Mouse (Mus musculus) ovary, postnatal 36 days (tissue): ENCODE data around the gene Cope.

ENCODE experiments used
- DNase-seq: peaks from one replicate; pipeline ENCODE4 v3.0.0; 2022; ENCODE audit warnings: low spot score, mixed read lengths

Cope gene

DNA sequence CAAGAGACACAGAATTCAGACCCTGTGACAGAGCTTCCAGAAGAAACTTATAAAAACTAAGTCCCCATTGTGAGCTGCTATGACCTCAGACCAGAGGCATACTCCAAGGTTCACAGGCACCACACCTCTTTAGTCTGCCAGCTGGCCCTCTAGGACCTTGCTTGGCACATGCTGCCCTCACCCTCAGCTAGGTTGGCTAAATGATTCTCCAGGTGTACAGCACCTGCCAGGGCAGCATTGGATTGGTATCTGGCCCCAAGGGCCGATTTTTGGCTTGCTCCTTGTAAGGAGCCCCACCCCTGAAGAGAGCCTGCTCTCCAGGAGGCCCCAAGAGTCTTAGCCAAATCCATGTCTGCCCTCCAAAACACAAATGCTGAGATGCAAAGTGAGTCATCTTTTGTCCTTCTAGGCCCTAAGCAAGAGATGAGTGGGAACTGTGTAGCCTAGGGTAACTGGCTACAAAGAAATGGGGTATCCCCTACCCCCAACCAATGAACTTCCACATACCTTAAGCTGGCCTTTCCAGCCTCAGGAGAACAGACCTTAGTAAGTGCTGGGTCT, 45.6 kb downstream of the Cope start:
- DNase-seq: no peak

DNA sequence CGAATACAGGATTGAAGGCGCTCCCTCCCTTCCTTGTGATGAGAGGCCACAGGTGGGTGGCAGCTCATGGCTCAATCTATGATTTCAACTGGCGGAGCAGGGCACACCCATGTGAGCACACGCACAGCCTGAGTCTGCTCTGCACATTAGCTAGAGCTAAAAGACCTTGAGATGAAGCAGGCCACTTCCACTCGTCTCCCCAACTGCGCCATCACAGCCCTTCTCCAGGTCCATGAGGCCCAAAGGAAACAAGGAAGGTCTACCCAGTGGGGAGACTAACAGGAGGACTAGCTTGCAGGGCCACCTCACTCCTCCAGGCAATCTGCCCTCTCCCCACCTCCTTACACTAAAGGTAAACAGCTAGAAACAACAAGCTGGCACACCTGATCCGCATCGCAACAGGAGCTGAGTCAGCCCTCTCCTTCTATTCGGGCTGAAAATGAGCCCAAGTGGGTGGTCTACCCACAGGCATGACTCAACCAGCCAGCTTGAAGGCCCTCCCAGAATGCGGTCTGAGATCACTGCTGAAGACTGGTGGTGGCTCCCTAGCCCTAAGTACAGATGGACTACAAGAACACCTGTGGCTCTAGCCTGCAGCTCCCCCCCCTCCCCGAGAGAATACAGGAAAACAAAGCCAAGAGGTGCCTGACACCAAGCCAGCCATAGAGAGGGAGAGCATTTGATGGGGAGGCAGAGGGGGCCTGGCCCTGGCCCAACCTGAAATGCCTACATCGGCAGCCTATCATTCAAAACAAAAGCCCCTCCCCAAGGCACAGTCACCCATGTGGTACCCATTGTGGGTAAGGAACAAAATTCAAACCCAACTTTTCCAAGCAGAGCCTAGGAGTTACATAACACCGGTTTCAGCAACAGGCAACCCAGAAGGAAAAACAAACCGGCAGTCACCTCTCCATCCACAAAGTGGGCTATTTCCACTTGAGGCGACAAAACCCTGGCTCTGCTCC, 49.0 kb downstream of the Cope start:
- DNase-seq: no peak

GRCm38 (mm10) chr8:70352000-70352384, 49.7 kb downstream of the Cope start:
- no peak for DNase-seq

DNA sequence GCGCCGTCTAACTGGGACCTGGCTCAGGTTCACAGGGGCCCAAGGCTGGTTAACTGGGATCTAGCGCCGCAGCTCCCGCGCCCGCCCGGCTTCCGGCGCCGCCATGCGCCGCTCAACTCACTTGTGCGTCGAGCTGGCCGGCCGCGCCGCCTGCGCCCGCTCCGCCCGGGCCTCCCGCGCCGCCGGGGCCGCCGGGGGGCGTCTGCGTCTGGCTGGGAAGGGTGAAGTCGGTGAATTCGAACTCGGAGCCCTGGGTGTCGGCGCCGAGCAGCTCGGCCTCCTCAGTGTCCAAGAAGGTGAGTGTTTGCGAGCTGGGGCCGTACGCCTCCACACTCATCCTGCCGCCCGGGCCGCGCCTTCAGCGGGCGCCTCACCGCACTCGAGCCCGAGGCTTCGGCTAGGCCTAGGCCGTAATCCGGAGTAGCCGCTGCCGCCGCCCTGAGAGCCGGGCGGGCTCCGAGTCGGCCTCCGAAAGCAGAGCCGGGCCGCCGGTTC, 50.4 kb downstream of the Cope start:
- no peak for DNase-seq

DNA sequence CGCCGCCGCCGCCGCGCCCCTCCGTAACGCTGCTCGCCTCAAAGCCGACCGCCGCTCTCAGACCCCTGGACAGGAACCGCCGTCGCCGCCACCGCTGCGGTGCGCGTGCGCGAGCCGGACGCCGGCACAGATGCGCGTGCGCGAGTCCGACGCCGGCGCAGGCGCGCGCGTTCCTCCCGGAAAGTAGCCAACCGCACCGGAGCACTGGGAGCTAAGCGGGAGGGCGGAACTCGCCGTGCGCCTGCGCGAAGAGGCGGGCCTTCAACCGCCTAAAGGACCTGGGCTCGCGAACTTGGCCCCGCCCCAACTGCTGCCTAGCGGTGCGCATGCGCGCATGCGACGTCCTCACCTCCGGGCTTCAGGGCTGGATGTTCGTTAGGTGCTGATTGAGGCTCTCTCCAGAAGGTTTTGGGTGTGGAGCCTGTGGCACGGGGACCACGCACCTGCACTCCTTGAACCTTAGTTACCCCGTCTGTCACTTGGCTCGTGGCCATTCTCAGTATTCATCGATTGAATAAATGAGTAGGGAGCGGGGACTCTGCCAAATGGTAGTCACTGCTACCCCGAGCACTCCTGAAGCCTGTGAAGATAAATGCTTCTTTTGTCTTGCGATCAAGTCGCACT, 51.0 kb downstream of the Cope start, which contains the start of gene Upf1:
TSS of gene Upf1 (minus strand) at position 85 of the 624 bp plus-strand sequence.
- peak; percentile 100 for DNase-seq

- no peak for DNase-seq
These were observed 51.7 kb downstream of the Cope start for GRCm38 (mm10) chr8:70354004-70354403.

GRCm38 (mm10) chr8:70356111-70356510, 53.8 kb downstream of the Cope start:
- no peak for DNase-seq

GRCm38 (mm10) chr8:70359411-70359810, 57.1 kb downstream of the Cope start:
- DNase-seq: no peak

DNA sequence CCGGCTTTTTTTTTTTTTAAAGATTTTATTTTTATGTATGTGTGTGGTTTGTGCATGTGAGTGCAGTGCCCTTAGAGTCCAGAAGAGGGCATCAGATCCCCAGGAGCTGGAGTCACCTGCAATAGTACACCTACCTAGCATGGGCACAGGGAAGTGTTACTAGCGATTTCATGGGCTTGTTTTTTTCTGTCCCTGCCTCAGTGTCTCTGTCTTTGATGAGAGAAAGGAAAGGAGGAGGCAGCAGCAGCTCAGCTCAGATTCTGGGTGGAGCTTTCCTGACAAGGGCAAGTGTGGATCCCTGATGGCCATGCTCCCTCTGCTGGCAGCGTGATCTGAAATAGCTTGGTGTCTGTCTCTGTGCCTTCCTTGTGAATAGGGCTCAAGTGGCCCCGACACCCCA, 58.5 kb downstream of the Cope start:
- DNase-seq: no peak

DNA sequence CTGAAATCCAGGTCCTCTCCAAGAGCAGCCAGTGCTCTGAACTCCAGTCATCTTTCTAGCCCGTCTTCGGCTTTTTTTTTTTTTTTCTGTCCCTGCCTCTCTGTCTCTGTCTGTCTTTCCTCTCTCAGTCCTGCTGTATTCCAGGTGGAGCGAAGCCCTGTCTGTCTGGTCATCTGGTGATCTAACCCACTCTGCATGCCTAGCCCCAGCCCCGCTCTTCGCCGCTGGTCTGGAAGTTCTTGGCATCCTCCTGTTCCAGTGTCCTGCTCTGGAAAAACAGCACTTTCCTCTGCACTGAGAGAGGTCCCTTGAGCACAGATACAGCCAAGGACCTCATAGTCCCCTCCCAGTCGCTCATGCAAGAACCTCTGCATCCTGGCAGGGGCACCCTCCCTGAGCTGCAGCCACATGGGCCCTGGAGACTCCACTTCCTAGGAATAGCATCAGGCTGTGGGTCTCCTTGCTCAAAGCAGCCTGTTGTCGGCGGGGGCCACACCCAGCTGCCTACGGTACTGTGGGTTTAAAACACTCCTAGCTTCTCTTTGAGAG, 59.2 kb downstream of the Cope start:
- no peak for DNase-seq
